Mouse (Mus musculus) embryonic fibroblast, embryonic 13.5 days (primary cell): ENCODE measurements around the gene Lypla2.

ENCODE experiments used
- CTCF ChIP-seq: IDR thresholded peaks from 2 replicates; pipeline ENCODE4 v1.5.1; 2011; ENCODE audit warnings: mild to moderate bottlenecking, control low read depth, low read length, moderate library complexity, borderline replicate concordance; ENCODE audit not compliant: insufficient read depth
- POLR2A ChIP-seq: IDR thresholded peaks from 2 replicates; pipeline ENCODE4 v1.6.1; 2011; ENCODE audit warnings: low read depth, mild to moderate bottlenecking, control low read depth, low read length, moderate library complexity

DNA sequence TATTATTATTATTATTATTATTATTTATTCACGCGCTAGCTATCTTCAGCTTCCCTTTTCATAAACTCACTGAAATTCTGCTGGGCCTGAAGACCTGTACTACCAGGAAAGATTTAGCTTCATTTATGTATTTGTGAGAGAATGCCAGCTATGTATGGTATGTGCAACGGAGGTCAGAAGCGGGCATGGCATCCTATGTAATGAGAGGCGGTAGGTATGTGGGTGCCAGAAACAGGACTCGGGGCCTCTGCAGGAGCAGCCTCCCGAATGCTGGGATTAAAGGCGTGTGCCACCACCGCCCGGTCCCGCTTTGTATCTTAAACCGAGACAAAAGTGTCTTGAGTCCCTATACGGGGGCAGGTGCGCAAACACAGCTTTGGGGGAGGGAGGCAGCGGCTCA, 9.5 kb downstream of the Lypla2 start:
- TF ChIP-seq POLR2A (no peak), CTCF (no peak)
